Mouse (Mus musculus) testis, adult 2 months (tissue): ENCODE measurements at regions not wholly inside any gene's neighbourhood (a gene's known extent, or its start where the extent isn't known, plus 50 kb on each side); places are given as distances from the start of the nearest gene placed in this dataset.

Experiments used
- CTCF ChIP-seq: fragments of 200-500 bp; IDR thresholded peaks from 2 replicates; pipeline ENCODE4 v1.5.1; 2012; ENCODE audit warnings: low read depth, mild to moderate bottlenecking, inconsistent platforms, low read length, moderate library complexity; ENCODE audit not compliant: control insufficient read depth, insufficient read depth, insufficient replicate concordance
- POLR2A ChIP-seq: fragments of 200-500 bp; IDR thresholded peaks from 2 replicates; pipeline ENCODE4 v1.6.1; 2012; ENCODE audit warnings: low read depth, mild to moderate bottlenecking, inconsistent platforms, low read length, moderate library complexity; ENCODE audit not compliant: control insufficient read depth

DNA sequence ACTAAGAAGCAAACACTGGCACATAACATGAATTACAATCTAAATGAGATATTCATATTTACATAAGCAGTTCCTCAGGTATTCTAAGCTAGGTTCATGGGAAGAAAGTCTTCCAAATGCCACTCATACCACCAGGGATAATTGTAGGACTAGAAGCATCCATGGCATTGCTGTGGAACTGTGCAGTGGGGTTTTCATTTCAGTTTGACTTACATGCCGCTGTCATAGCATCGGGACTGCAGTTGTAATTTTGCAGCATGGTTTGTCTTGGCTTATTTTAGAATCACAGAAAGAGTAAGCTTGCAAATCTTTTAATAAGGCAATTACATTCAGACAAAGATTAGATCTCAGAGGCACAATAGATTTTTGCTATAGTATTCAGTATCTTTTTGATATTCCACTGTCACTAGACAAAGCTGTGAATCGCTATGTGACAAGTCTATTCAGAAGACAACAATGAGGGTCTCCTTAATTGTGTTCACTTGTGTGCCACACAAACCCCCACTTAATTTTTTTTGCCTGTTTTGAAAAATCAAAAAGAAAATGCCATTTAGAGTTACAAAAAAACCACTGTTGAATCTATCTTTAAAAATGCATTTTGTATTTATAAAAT lies 81.4 kb upstream of the Elavl2 start:
- TF ChIP-seq POLR2A (no peak), CTCF (no peak)
